Mouse (Mus musculus) heart, postnatal 0 days (tissue): ENCODE data around the gene Lix1. TPM values are rescaled to one million over a fixed set of nuclear protein-coding genes. Genes with fewer than 3 reads are reported as not detected.

Source experiments
- ATAC-seq: fragments of 200-750 bp; cut with Nextera tagmentation; 2 replicates; pipeline ENCODE4 v1.8.0; 2017; ENCODE audit warnings: low read depth, moderate number of reproducible peaks, moderate library complexity; ENCODE audit not compliant: insufficient read depth
- DNase-seq: peaks from one replicate; pipeline ENCODE4 v3.0.0-alpha.2; 2016; ENCODE audit warnings: low spot score
- H3K27ac ChIP-seq: fragments of 300-500 bp; sonication (generic); 2 replicates; pipeline ENCODE4 v1.5.1; 2014; ENCODE audit warnings: low read depth, mild to moderate bottlenecking
- H3K27me3 ChIP-seq: fragments of 300-500 bp; sonication (generic); 2 replicates; pipeline ENCODE4 v1.6.1; 2014; ENCODE audit warnings: low read length, mixed read lengths; ENCODE audit not compliant: control insufficient read depth, insufficient read depth
- H3K36me3 ChIP-seq: fragments of 300-500 bp; sonication (generic); replicated peaks from 2 replicates; pipeline ENCODE4 v1.6.1; 2014; ENCODE audit warnings: low read length, mixed read lengths; ENCODE audit not compliant: control insufficient read depth, insufficient read depth
- H3K4me1 ChIP-seq: fragments of 300-500 bp; sonication (generic); 2 replicates; pipeline ENCODE4 v1.6.1; 2014; ENCODE audit warnings: antibody characterized with exemption; ENCODE audit not compliant: control insufficient read depth, insufficient read depth
- H3K4me2 ChIP-seq: fragments of 300-500 bp; sonication (generic); 2 replicates; pipeline ENCODE4 v1.6.1; 2014; ENCODE audit warnings: low read depth, mild to moderate bottlenecking, low read length, moderate library complexity
- H3K4me3 ChIP-seq: fragments of 300-500 bp; sonication (generic); 2 replicates; pipeline ENCODE4 v1.5.1; 2014; ENCODE audit warnings: low read depth, low read length
- H3K9ac ChIP-seq: fragments of 300-500 bp; sonication (generic); replicated peaks from 2 replicates; pipeline ENCODE4 v1.6.1; 2014; ENCODE audit warnings: low read depth, low read length, mixed read lengths
- H3K9me3 ChIP-seq: fragments of 300-500 bp; sonication (generic); replicated peaks from 2 replicates; pipeline ENCODE4 v1.6.1; 2016; ENCODE audit warnings: low read length; ENCODE audit not compliant: control insufficient read depth
- CTCF ChIP-seq: IDR thresholded peaks from 2 replicates; pipeline ENCODE4 v1.5.1; 2016; ENCODE audit warnings: antibody characterized with exemption, control low read depth, low read depth
- EP300 ChIP-seq: IDR thresholded peaks from 2 replicates; pipeline ENCODE4 v1.6.1; 2016; ENCODE audit warnings: antibody characterized with exemption, low read depth
- WGBS: fragments of 180-500 bp; shearing (Covaris S2); extraction: QIAGEN DNeasy Blood & Tissue Kit; methylation state at CpG from one replicate; pipeline ENCODE4 v1.1.7; 2014; 5-methylcytosine and 5-hydroxymethylcytosine counted together
- polyA plus RNA-seq: library from polyadenylated mRNA; unstranded; fragments of >200 nt; fragmentation: Nextera tagmentation; extraction: Ambion mirVana; gene quantifications from 2 replicates; pipeline ENCODE4 v1.2.1, GENCODE M21; 2015
- total RNA-seq: library from RNA; depleted of rRNA; stranded (reverse); fragments of >200 nt; gene quantifications from 2 replicates; pipeline ENCODE4 v1.2.3, GENCODE M21; 2014; ENCODE audit warnings: low replicate concordance; rRNA removed

Gene Lix1
- total RNA-seq, result 2.1 and 2.5 TPM in 2 replicates
- 6.9 and 8.3 TPM in 2 replicates for polyA plus RNA-seq

- 31% methylated on average over 6 of the region's 6 CpGs for WGBS
- peak; percentile 63; the same call in 1 of the 2 replicates for ATAC-seq
Measured at GRCm38 (mm10) chr17:17402222-17403004, at the start of gene Lix1. Lix1 (plus strand) TSS chr17:17402672.

GRCm38 (mm10) chr17:17373550-17373917 lies 28.9 kb upstream of the Lix1 start:
- no peak for ATAC-seq
- peak overlapping the region; percentile 88 for H3K4me3 ChIP-seq
- WGBS, result under 1% methylated on average over 6 of the region's 6 CpGs

More at GRCm38 (mm10) chr17:17402222-17403004, at the start of gene Lix1:
- Histone ChIP-seq H3K4me2 (peak within 1 kb of the TSS; percentile 8; the same call in 1 of the 2 replicates), H3K27ac (no peak within 1 kb of the TSS), H3K36me3 (no peaks in the 10 kb centered on the region), H3K4me3 (no peak within 1 kb of the TSS), H3K9me3 (no peaks in the 10 kb centered on the region), H3K4me1 (no peaks in the 10 kb centered on the region), H3K9ac (no peak within 1 kb of the TSS), H3K27me3 (no peaks in the 10 kb centered on the region)
- TF ChIP-seq EP300 (no peak), CTCF (peak; percentile 67)
- DNase-seq, result peak; percentile 39

GRCm38 (mm10) chr17:17373918-17374910 lies 28.3 kb upstream of the Lix1 start, which contains the start of gene Riok2:
Riok2 (plus strand) TSS chr17:17374309.
- DNase-seq, result peak; percentile 99
- peak within 1 kb of the TSS; percentile 91 for H3K4me2 ChIP-seq
- H3K36me3 ChIP-seq, result peaks cover 15% of the 10 kb centered on the region
- H3K9me3 ChIP-seq, result no peaks in the 10 kb centered on the region
- peak within 1 kb of the TSS; percentile 88 for H3K4me3 ChIP-seq
- peak within 1 kb of the TSS; percentile 79 for H3K9ac ChIP-seq
- no peaks in the 10 kb centered on the region for H3K27me3 ChIP-seq
- peak within 1 kb of the TSS; percentile 83 for H3K27ac ChIP-seq
- WGBS, result under 1% methylated on average over 48 of the region's 48 CpGs
- peaks cover 10% of the 10 kb centered on the region; the same call in 1 of the 2 replicates for H3K4me1 ChIP-seq
- TF ChIP-seq CTCF (no peak), EP300 (peak; percentile 100)
- peak; percentile 97 for ATAC-seq

More at GRCm38 (mm10) chr17:17373550-17373917, 28.9 kb upstream of the Lix1 start:
- peaks cover 10% of the 10 kb centered on the region; the same call in 1 of the 2 replicates for H3K4me1 ChIP-seq
- peaks cover 11% of the 10 kb centered on the region; the same call in 1 of the 2 replicates for H3K36me3 ChIP-seq
- peak overlapping the region; percentile 91 for H3K4me2 ChIP-seq
- no peaks in the 10 kb centered on the region for H3K27me3 ChIP-seq
- DNase-seq, result no peak
- H3K9ac ChIP-seq, result peak overlapping the region; percentile 79
- TF ChIP-seq CTCF (no peak), EP300 (no peak)
- H3K27ac ChIP-seq, result peak overlapping the region; percentile 83
- no peaks in the 10 kb centered on the region for H3K9me3 ChIP-seq

- peak overlapping the region; percentile 88; the same call in 1 of the 2 replicates for H3K4me3 ChIP-seq
- H3K4me1 ChIP-seq, result peaks cover 10% of the 10 kb centered on the region; the same call in 1 of the 2 replicates
- no peak overlapping the region for H3K9ac ChIP-seq
- peak overlapping the region; percentile 91 for H3K4me2 ChIP-seq
- WGBS, result 81% methylated on average over 3 of the region's 3 CpGs
- H3K36me3 ChIP-seq, result peaks cover 16% of the 10 kb centered on the region
- no peak for ATAC-seq
- no peaks in the 10 kb centered on the region for H3K27me3 ChIP-seq
- no peak for DNase-seq
- H3K27ac ChIP-seq, result no peak overlapping the region
- no peak for TF ChIP-seq CTCF
- H3K9me3 ChIP-seq, result no peaks in the 10 kb centered on the region
Measured at GRCm38 (mm10) chr17:17375581-17375980, 26.9 kb upstream of the Lix1 start.

- H3K27me3 ChIP-seq, result no peaks in the 10 kb centered on the region
- H3K36me3 ChIP-seq, result peaks cover 59% of the 10 kb centered on the region
- WGBS, result 90% methylated on average over 4 of the region's 4 CpGs
- no peak overlapping the region for H3K4me3 ChIP-seq
- H3K4me1 ChIP-seq, result no peaks in the 10 kb centered on the region
- DNase-seq, result no peak
- H3K9ac ChIP-seq, result no peak overlapping the region
- ATAC-seq, result no peak
- no peak for TF ChIP-seq EP300
- no peak for TF ChIP-seq CTCF
- H3K27ac ChIP-seq, result no peak overlapping the region
- no peak overlapping the region for H3K4me2 ChIP-seq
- no peaks in the 10 kb centered on the region for H3K9me3 ChIP-seq
Measured at GRCm38 (mm10) chr17:17383703-17384102, 18.8 kb upstream of the Lix1 start.
